Mouse (Mus musculus) CD4-positive, CD25-positive, alpha-beta regulatory T cell, adult 2 months (primary cell): ENCODE measurements around the gene H2-DMa.

Experiments
- DNase-seq: peaks from one replicate; pipeline ENCODE4 v3.0.0-alpha.2; 2012; ENCODE audit warnings: low read depth, low spot score

H2-DMa gene

GRCm38 (mm10) chr17:34104804-34105203 is 14.5 kb upstream of the H2-DMa start:
- no peak for DNase-seq

DNA sequence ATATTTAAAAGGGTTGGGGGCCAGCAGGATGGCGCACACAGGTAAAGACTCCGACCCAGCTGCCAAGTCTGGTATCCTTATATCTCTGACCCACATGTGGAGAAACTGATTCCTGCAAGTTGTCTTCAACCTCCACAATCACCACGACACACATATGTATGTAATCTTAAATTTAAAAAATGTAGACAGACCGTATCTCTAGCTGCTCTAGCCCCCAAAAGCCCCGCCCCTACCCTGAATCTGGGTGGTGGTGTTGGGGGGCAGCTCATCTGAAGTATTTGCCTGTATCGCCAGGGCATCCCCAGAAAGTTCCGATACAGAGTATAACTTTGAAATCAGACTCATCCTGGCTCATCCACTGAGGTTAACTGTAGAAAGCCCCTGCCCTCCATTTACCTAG is 12.8 kb upstream of the H2-DMa start:
- DNase-seq: no peak

DNA sequence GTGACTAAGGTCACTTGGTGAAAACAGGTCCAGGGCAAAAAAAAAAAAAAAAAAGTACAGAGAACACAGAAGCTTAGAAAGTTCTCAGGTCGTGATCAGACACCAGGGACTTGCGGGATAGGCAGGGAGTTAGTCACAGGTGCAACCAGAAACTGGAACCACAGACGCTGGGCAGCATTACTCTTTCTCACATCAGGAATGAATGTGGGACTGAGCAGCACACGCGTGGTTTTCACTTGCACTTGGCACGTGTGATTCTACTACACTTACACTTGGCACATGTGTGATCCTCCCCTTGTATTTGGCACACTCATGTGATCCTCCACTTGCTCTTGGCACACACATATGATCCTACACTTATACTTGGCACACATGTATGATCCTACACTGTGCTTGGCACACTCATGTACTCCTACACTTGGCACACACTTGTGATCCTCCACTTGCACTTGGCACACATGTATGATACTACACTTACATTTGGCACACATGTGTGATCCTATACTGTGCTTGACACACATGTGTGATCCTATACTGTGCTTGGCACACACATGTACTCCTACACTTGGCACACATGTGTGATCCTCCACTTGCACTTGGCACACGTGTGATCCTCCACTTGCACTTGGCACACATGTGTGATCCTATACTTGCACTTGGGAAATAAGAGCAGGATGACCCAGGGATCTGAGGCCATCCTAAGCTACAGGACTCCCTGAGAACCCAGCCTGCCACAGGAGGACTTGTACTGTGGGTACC is 12.1 kb upstream of the H2-DMa start:
- DNase-seq: no peak

- no peak for DNase-seq
Observed at GRCm38 (mm10) chr17:34108460-34108859, 10.9 kb upstream of the H2-DMa start.

DNA sequence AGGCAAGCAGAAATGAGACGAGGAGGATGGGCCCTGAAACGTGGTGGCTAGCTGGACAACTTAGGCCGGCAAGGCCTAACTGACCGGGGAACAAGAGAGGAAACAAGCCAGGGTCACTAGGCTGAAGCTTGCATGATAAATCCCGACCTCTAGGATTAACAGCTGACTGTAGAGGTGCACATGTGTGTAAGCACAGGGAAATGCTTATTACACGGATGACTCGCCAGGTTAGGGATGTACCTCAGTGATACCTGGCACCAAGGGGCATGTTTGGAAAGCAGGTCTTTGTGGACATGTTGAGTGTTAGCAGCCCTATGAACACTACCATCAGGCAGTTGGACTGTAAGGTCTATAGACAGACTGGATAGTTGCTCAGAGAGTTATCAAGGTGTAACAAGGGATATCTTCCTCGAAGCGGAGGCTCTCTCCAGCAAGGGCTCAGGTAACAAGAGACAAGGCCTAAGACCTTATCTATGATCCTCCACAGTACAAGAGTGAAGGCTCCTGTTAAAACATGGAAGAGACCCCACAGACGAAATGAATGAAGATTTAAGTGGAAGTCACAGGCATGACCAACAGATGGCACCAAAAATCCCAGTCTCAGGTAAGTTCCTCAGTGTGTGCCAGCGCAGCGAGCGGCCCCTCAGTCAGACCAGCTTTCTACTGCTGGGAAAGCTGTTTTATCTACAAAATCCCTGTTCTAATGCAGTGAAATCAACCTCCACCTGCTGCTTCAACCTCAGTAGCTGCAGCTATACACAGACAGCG is 10.1 kb upstream of the H2-DMa start:
- peak; percentile 70 for DNase-seq

DNA sequence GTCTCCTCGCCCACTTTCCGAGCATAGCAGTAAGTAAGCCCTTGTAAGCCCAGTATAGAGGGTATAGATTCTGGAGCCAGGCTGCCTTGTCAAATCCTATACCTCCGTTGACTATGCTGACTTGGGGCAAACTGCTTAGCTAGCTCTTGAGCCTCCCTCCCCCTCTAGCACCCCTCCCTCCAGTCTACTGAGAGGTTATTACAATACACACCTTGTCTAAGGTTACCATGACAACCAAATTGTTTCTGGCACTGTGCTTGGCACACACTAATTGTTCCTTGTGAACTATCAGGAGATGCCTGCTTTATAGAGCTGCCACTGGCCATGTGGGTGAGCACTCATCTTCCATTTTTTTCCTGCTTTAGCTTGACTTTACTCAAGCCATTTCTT is 9.5 kb upstream of the H2-DMa start:
- DNase-seq: peak; percentile 49

GRCm38 (mm10) chr17:34110309-34110708 is 9.0 kb upstream of the H2-DMa start:
- no peak for DNase-seq

DNA sequence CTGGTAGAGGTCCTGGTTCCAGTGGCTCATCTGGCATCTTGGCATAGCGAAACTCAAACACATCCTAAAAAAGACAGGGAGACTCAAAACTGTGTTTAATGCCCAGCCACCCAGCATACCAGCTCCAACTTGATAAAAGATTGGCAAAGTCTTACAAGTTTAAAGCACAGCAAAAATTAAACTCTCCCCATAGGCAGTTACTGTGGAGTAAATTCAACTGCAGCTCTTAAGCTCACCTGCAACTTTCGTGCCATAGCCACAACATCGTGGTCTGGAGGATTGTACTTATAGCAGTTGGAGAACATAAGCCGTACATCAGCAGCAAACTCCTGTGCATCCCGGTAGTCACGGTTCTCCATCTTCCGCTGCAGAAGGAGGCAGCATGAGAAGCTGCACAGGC is 5.2 kb upstream of the H2-DMa start:
- no peak for DNase-seq

DNA sequence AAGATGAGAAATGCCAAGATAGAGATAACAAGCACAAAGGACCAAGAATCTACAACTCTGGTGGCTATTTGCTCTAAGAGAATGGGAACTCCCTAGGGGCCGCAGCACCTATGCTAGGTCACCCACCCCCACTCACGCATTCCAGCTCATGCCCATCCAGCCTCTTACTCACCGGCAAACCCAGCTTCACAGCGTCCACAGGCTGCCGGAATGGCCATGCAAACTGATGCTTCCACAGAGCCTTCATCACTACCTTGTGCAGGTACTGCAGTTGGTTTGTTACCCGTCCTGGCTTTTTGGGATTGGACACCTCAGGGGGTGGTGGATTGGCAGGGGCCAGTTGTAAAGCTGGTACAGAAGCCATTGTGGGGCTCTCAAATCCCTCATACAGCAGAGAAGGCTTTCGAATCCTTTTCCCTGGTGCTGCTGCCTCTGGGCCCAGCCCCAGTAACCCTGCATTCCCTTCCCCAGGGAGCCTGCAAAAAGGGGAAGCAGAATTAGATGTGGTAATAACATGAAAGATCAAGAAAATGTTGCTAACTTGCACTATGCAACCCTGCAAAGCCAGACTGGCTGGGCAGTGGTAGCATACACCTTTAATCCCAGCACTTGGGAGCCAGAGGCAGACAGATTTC is 2.5 kb upstream of the H2-DMa start:
- peak; percentile 22 for DNase-seq

DNA sequence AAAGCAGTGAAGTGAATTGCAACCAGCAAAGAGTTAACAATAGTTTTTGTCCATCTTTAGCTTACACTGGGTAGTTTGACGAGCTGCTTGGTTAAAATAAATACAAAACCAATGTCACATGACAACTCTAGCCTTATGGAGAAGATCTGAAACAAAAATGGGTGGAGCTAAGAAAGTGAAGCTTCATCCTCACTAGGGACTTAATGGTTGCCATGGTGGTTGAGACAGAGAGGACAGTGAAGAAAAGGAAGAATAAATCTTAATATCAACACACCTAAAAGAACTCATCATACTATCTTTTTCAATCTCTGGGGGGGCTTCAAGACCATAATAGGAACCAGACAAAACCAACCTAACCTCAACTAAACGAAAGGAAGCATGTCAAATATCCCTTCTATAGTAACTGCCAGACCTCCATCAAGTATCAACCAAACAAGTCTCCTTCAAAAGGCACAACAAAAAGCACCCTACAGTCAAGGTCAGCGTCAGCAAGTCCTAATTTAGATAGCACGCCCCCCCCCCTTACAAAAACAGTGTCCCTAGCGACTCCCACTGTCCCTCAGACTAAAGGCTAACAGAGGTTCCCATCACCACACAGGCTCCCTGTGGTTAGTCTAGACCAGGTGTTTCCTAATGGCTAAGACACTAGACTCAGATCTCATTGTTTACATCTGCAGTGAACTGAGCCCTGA is 1.8 kb upstream of the H2-DMa start:
- peak; percentile 67 for DNase-seq

DNA sequence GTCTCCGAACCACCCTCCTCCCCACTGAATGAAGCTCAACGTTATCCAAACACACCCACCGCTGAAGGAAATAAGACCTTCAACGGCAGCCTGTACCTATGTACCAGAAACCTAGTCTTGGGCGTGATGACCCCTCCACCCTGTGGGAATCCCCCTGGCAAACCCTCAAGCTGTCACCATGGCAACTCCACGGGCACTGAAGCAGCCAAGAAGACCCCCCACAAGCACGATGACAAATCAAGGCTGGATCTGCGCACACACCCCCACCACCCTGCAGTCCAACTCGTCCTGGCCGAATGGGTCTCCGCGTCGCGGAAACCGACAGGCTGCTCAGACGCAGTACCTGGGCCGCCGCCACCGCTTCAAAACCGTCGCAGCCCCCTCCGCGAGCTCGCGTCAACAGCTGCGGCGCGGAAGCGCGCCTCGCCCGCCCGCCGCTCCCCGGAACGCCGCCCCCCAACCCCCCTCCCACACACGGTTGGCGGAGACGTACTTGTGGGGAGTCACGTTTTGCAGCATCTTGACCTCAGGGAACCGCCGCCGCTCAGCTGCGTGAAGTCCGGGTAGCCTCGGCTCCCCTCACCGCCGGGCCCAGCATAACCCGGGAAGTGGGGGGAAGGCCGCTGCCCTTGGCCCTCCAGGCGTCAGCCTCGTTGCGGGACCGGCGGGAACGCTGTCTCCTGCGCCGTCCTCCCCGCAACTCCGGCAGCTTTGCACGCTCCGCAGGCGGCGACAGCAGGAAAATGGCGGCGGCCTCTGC is 1.0 kb upstream of the H2-DMa start:
- peak; percentile 69 for DNase-seq

DNA sequence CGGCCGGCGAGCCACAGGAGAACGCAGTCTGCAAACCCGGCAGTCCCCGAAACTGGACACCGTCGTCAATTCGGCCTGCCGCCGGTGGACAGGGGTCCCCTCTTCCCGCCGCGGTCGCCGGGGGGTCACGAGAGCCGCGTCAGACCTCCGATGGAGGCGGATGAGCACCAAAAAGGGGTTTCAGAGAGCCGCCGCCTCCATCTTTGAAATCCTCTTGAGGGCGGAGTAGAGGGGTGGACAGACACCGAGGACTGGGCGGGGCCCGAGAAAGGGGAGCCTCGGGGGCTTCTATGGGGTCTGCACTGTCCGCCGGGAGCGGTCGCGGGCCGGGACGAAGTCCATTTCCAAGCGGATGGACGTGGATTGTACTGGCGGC is 480 bp upstream of the H2-DMa start:
- DNase-seq: no peak

GRCm38 (mm10) chr17:34120180-34120723 is 911 bp downstream of the H2-DMa start:
- peak; percentile 85 for DNase-seq

GRCm38 (mm10) chr17:34120814-34121171 is 1.5 kb downstream of the H2-DMa start:
- DNase-seq: peak; percentile 85

DNA sequence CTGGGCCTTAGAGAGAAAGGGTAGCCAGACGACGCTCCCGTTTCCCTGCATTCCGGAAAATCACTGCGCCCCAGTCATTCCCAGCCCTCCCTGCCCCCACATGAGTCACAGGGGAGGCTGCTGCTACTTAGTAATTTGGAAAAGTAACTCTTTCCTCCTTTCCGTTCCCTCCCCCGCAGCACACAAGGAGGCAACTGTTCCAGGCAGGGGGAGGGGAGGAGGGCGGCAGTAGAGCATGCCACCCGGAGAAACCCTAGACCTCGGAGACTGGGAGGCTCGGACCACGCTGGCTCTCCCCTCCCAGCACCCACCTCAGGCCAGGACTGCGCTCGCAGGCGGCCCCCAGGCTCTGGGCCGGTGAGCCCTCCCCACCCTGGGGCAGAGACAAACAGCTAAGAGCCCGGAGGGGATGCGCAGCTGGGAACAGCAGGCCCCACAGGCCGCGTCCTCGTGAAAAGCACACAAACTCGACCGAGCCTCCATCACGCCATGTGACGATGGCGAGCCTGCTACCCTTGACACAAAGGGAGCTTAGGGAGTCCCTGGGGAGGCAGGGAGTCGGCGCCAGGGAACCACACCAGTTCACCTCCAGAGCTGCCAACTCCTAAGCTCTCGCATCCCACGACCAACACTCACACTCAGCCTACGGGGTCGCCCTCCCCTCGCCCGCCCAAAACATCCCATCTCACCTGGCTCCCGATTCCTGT is 2.0 kb downstream of the H2-DMa start:
- peak; percentile 76 for DNase-seq

GRCm38 (mm10) chr17:34121879-34122187 is 2.5 kb downstream of the H2-DMa start:
- peak; percentile 77 for DNase-seq

- DNase-seq: peak; percentile 98
Observed at GRCm38 (mm10) chr17:34122188-34122984, 3.0 kb downstream of the H2-DMa start, which contains the start of gene Brd2. Brd2 (minus strand) TSS chr17:34122634.

DNA sequence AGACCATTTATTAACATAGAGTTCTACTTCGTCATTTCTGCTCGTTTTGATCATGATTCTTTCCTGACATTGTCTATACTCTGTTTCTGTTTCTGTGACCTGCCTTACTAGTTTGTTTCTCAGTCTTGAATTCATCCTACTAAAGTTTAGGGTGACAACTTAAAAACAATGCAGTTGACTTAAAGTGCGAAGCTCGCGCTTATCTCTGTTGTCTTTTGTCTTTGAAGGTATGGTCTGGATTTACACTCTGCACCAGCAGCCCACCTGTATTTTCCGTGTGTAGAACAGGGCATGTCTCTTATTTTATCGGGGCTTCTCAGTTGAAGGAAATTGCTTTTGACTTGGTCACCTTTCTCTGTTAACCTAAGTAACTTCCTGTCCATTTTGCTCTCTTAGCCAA is 3.8 kb downstream of the H2-DMa start:
- no peak for DNase-seq

- DNase-seq: no peak
Observed at GRCm38 (mm10) chr17:34123518-34123917, 4.2 kb downstream of the H2-DMa start.

- DNase-seq: no peak
Observed at GRCm38 (mm10) chr17:34124649-34125048, 5.3 kb downstream of the H2-DMa start.
